In genomic region chr10:122105407-122105806, GRCm38 (mm10) we compare ENCODE assay signal across 8 mouse cellular contexts. TPM values are rescaled to one million over a fixed set of nuclear protein-coding genes. Genes with fewer than 3 reads are reported as not detected.
DNase-seq lines count a peak whose midpoint lies in the region; ATAC-seq and TF ChIP-seq lines count a peak whose summit lies in the region.

No protein-coding gene starts in this region.

- WGBS in large intestine, adult 2 months: 4% methylated on average over 3 of the region's 3 CpGs
- WGBS in lung, embryonic 14.5 days: 3% methylated on average over 3 of the region's 3 CpGs

- peak; percentile 42 for DNase-seq in gastrocnemius, adult 18-20 months (ENCODE audit: low spot score)
- no peak for DNase-seq in gastrocnemius, postnatal 25 days
- peak; percentile 67 for DNase-seq in MEL (ENCODE audit: low read depth, low spot score)
- DNase-seq in cerebellum, postnatal 25 days: peak; percentile 46 to 70
- DNase-seq in frontal cortex, postnatal 36 days (ENCODE audit: low spot score in 2 of 2): peak; percentile 67 to 83
- peak; percentile 28 for DNase-seq in large intestine, adult 2 months (ENCODE audit: low read depth, low spot score)
- peak; percentile 91 for DNase-seq in lung, embryonic 14.5 days
- DNase-seq in retina, postnatal 1 day: peak; percentile 76

- H3K79me2 ChIP-seq in MEL (ENCODE audit: control insufficient read depth, insufficient read depth, low read length, poor library complexity): no peaks in the 10 kb centered on the region

- no peak for TF ChIP-seq EP300 in MEL (IDR thresholded peaks at IDR 0.05; ENCODE audit: low read depth in 1 of 2, low read length in 2 of 2)

- H3K9ac ChIP-seq in MEL (ENCODE audit: control insufficient read depth, low read depth, low read length, poor library complexity, severe bottlenecking): no peak overlapping the region
- no peak overlapping the region for H3K9ac ChIP-seq in lung, embryonic 14.5 days

- TF ChIP-seq RAD21 in MEL (IDR thresholded peaks at IDR 0.05; ENCODE audit: low read depth, low read length): peak; percentile 87

- peak; percentile 62 to 86 (median 69) for TF ChIP-seq CTCF in MEL (IDR thresholded peaks at IDR 0.05 in 2 of 3, conservative IDR thresholded peaks at IDR 0.05 in 1 of 3; ENCODE audit: control insufficient read depth in 1 of 3, insufficient read depth in 1 of 3, low read depth in 2 of 3, low read length in 3 of 3, poor library complexity in 1 of 3, severe bottlenecking in 1 of 3)
- peak; percentile 80 for TF ChIP-seq CTCF in lung, embryonic 14.5 days (IDR thresholded peaks at IDR 0.05; ENCODE audit: low read depth)

- H3K9me3 ChIP-seq in MEL (replicated peaks; ENCODE audit: insufficient read depth, low read length): no peaks in the 10 kb centered on the region
- H3K9me3 ChIP-seq in lung, embryonic 14.5 days (ENCODE audit: low read depth, low read length): no peaks in the 10 kb centered on the region

- H3K27ac ChIP-seq in MEL (ENCODE audit: control insufficient read depth, low read depth, low read length): no peak overlapping the region
- no peak overlapping the region for H3K27ac ChIP-seq in lung, embryonic 14.5 days (ENCODE audit: low read depth)

- H3K4me3 ChIP-seq in MEL (ENCODE audit: control insufficient read depth in 1 of 2, insufficient read depth in 1 of 2, low read depth in 2 of 2, low read length in 2 of 2): no peak overlapping the region
- H3K4me3 ChIP-seq in lung, embryonic 14.5 days (ENCODE audit: low read depth, low read length): no peak overlapping the region

- ATAC-seq in lung, embryonic 14.5 days (ENCODE audit: insufficient read depth): peak; percentile 33; the same call in 1 of the 2 replicates

- H3K4me2 ChIP-seq in lung, embryonic 14.5 days: no peak overlapping the region

- no peak for TF ChIP-seq POLR2A in MEL (IDR thresholded peaks at IDR 0.05; ENCODE audit: control insufficient read depth in 1 of 2, insufficient read depth in 1 of 2, low read depth in 1 of 2, low read length in 2 of 2, poor library complexity in 1 of 2)

- H3K4me1 ChIP-seq in MEL (ENCODE audit: control insufficient read depth in 1 of 2, insufficient read depth in 2 of 2, low read length in 2 of 2): no peaks in the 10 kb centered on the region
- H3K4me1 ChIP-seq in lung, embryonic 14.5 days (ENCODE audit: insufficient read depth): 0 out of 2 replicates have a peak, but pooled peaks cover 2% of the 10 kb centered on the region

- H3K36me3 ChIP-seq in MEL (ENCODE audit: control insufficient read depth in 1 of 2, insufficient read depth in 2 of 2, low read length in 2 of 2): no peaks in the 10 kb centered on the region
- no peaks in the 10 kb centered on the region for H3K36me3 ChIP-seq in lung, embryonic 14.5 days (ENCODE audit: insufficient read depth)

- H3K27me3 ChIP-seq in MEL (ENCODE audit: control insufficient read depth in 1 of 2, insufficient read depth in 2 of 2, low read length in 2 of 2): no peaks in the 10 kb centered on the region; a peak in 1 of 4 replicates
- no peaks in the 10 kb centered on the region for H3K27me3 ChIP-seq in lung, embryonic 14.5 days (ENCODE audit: insufficient read depth, low read length)

TF ChIP-seq in MEL, 35 proteins besides CTCF, POLR2A, EP300 and RAD21:
- TF ChIP-seq SMC3 (IDR thresholded peaks at IDR 0.05; ENCODE audit: low read depth, low read length): peak; percentile 70
- no peak for TF ChIP-seq MAZ (IDR thresholded peaks at IDR 0.05; ENCODE audit: low read depth, low read length)
- TF ChIP-seq NELFE (IDR thresholded peaks at IDR 0.05; ENCODE audit: low read depth, low read length): no peak
- TF ChIP-seq ZC3H11A (IDR thresholded peaks at IDR 0.05; ENCODE audit: low read depth, low read length): peak; percentile 59
- TF ChIP-seq TBP (IDR thresholded peaks at IDR 0.05; ENCODE audit: low read depth, low read length): no peak
- no peak for TF ChIP-seq JUND (IDR thresholded peaks at IDR 0.05; ENCODE audit: low read depth, low read length)
- peak; percentile 55; the same call in 1 of the 2 replicates for TF ChIP-seq ZNF384 (IDR thresholded peaks at IDR 0.05; ENCODE audit: low read depth, low read length)
- TF ChIP-seq KAT2A (conservative IDR thresholded peaks at IDR 0.05; ENCODE audit: low read depth, low read length): no peak
- no peak for TF ChIP-seq MYC (IDR thresholded peaks at IDR 0.05; ENCODE audit: low read depth, low read length)
- TF ChIP-seq UBTF (IDR thresholded peaks at IDR 0.05; ENCODE audit: borderline replicate concordance, insufficient read depth, low read depth, low read length): no peak
- no peak for TF ChIP-seq ELF1 (IDR thresholded peaks at IDR 0.05; ENCODE audit: low read depth, low read length)
- TF ChIP-seq MEF2A (IDR thresholded peaks at IDR 0.05; ENCODE audit: extremely low read depth, insufficient replicate concordance, low read depth, low read length, poor library complexity, severe bottlenecking): no peak
- TF ChIP-seq ETS1 (IDR thresholded peaks at IDR 0.05; ENCODE audit: low read depth, low read length): no peak
- TF ChIP-seq CHD1 (IDR thresholded peaks at IDR 0.05; ENCODE audit: low read depth, low read length): no peak
- TF ChIP-seq HCFC1 (IDR thresholded peaks at IDR 0.05; ENCODE audit: low read depth, low read length): no peak
- TF ChIP-seq TAL1 (IDR thresholded peaks at IDR 0.05; ENCODE audit: low read length): no peak
- no peak for TF ChIP-seq CHD2 (IDR thresholded peaks at IDR 0.05; ENCODE audit: low read length)
- no peak for TF ChIP-seq MAFK (IDR thresholded peaks at IDR 0.05; ENCODE audit: borderline replicate concordance, low read depth, low read length)

RNA-seq across cellular contexts. Expression of gene Rxylt1, which starts 8.2 kb away (rescaled TPM):
- total RNA-seq in gastrocnemius, adult 18-20 months (2021): 10 to 100 TPM; 39.6 to 40.1 TPM
- 10 to 100 TPM; 31.6 to 32.1 TPM for total RNA-seq in gastrocnemius, postnatal 25 days (2021)
- total RNA-seq in MEL (2012; rRNA removed): 24.3 and 30.6 TPM in 2 replicates
- polyA plus RNA-seq in MEL (2012; ENCODE audit: insufficient read depth in 1 of 2, insufficient read length in 2 of 2, low read depth in 1 of 2, low replicate concordance in 2 of 2, missing spikeins in 1 of 2): 10 to 100 TPM in 1 of 2 experiments, not detected in 1; 26.1 TPM
- 2.9 and 3.6 TPM in 2 replicates for polyA plus RNA-seq in large intestine, adult 2 months (2012; rRNA removed)
- 54.0 and 61.0 TPM in 2 replicates for polyA plus RNA-seq in lung, embryonic 14.5 days (2014; fragmentation: Nextera tagmentation; extraction: Ambion mirVana)

RNA-seq across cellular contexts. Expression of gene Srgap1, which starts 58.3 kb away (rescaled TPM):
- total RNA-seq in gastrocnemius, adult 18-20 months (2021): under 1 TPM; 0.50 to 0.62 TPM
- total RNA-seq in gastrocnemius, postnatal 25 days (2021): 1 to 10 TPM; 1.4 to 1.7 TPM
- not detected in 2 replicates for total RNA-seq in MEL (2012; rRNA removed)
- polyA plus RNA-seq in MEL (2012; ENCODE audit: insufficient read depth in 1 of 2, insufficient read length in 2 of 2, low read depth in 1 of 2, low replicate concordance in 2 of 2, missing spikeins in 1 of 2): not detected
- 1.5 and 1.9 TPM in 2 replicates for polyA plus RNA-seq in large intestine, adult 2 months (2012; rRNA removed)
- 12.0 and 12.7 TPM in 2 replicates for polyA plus RNA-seq in lung, embryonic 14.5 days (2014; fragmentation: Nextera tagmentation; extraction: Ambion mirVana)
